Mouse (Mus musculus): ENCODE data around the gene Mcf2l.

GRCm38 (mm10) chr8:13028482-13028881 is 154.9 kb downstream of the Mcf2l start:
- no peak for TF ChIP-seq CTCF (conservative IDR thresholded peaks at IDR 0.05; ENCODE audit: low read length)
- no peak for TF ChIP-seq POU5F1 (IDR thresholded peaks at IDR 0.05; ENCODE audit: borderline replicate concordance, low read length)

Measured in E14TG2a.4 (cell line).